Mouse (Mus musculus): ENCODE data around the gene Tex47. TPM values are rescaled to one million over a fixed set of nuclear protein-coding genes. Genes with fewer than 3 reads are reported as not detected.

The Tex47 gene
- polyA plus RNA-seq, 1 experiment: not detected

DNA sequence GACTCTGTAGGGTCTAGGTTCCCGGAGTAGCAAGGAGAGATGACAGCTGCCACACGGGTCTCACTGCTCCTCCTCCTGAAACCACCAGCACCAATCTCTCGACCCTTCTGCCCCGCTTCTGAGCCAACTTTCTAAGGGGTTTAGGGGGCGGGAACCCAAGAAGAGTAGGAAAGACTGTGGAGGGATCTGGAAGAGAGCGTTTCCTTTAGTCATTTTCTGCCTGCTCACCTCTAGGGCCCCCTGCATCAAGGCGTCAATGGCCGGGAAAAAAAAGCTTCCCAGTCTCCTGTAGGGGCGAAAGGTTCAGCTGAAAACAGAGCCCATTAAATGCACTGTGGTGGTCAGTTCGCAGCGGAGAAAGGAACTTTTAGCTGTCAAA lies 41.1 kb downstream of the Tex47 start:
- no peak overlapping the region for H3K27ac ChIP-seq (ENCODE audit: insufficient read depth, low read length)
- no peak for DNase-seq (ENCODE audit: low read depth in 1 of 2, low spot score in 2 of 2)
- no peaks in the 10 kb centered on the region for H3K36me3 ChIP-seq (ENCODE audit: control insufficient read depth, insufficient read depth, low read length)
- H3K4me3 ChIP-seq (ENCODE audit: extremely low read depth, insufficient read depth, insufficient read length): no peak overlapping the region
- TF ChIP-seq POLR2A (IDR thresholded peaks at IDR 0.05; ENCODE audit: low read depth, low read length) (no peak), CTCF (IDR thresholded peaks at IDR 0.05; ENCODE audit: extremely low read depth, insufficient read depth, insufficient read length, insufficient replicate concordance) (no peak)
- no peaks in the 10 kb centered on the region for H3K27me3 ChIP-seq (ENCODE audit: control insufficient read depth, insufficient read depth, low read length)
- 4% methylated on average over 11 of the region's 11 CpGs for WGBS
- H3K4me1 ChIP-seq (ENCODE audit: control insufficient read depth, insufficient read depth, insufficient read length): no peaks in the 10 kb centered on the region

Other genes with a start within 250 kb of the Tex47 start
- not detected in 2 replicates for gene Zfp804b, start 40.6 kb downstream of the Tex47 start, polyA plus RNA-seq (2012; rRNA removed)

Measured in spleen, adult 2 months (tissue).